Mouse (Mus musculus): ENCODE data around the gene Tenm3.

Tenm3 gene

GRCm38 (mm10) chr8:48843931-48844285 is at the start of gene Tenm3:
Gene Tenm3, minus strand, starts transcription at chr8:48843951.
- no peak for DNase-seq

GRCm38 (mm10) chr8:48890216-48890765 is 46.5 kb upstream of the Tenm3 start:
- DNase-seq: no peak

DNA sequence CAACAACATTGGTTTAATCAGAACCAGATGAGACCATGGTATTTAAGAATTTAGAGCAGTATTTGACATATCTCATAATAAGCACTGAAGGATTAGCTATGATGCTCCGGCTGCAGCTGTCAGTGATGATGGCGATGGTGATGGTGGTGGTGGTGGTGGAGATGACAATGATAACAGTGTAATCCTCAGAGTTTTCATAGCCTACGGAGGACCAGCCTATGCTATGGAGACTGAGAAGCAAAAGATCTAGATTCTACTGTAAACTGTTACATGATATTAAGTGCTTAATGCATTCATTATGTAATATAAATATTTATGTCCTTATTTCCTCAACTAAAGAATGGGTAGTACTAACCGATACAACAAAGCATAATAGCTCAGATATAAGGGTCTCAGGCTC is 40.5 kb upstream of the Tenm3 start:
- DNase-seq: no peak

DNA sequence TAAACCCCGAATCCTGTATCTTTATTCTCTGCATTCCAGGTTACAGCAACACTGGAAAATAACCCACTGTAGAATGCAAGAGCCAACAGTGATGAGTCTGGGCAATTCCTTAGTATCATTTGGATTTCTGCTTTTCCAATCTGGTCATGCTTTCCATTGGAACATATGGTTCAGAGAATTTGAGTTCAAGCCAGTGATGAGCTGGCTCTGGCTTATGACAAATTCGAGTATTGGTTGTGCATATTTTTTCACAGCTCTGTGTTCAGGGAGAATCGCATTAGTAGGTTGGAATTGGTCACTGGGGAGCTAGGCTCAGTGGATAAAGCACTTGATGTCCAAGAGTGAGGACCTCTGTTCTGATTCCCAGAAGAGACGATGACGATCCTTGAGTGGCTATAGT is 36.8 kb upstream of the Tenm3 start:
- DNase-seq: no peak

DNA sequence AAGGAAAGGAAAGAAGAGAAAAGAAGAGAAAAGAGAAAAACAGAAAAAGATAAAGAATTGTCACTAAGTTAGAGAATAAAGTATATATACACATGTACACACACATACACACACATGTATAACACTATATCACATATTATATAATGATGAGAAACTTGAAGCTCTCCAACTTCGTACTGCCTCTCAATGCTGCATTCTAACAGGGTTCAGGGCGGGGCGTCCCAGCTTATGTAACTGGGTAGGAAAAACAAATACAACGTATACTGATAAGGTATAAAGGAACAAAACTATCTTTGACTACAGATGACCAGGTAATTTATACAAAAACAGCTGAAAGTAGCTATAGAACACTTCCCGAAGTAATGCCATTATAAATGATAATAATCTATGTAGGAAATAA is 22.2 kb upstream of the Tenm3 start:
- no peak for DNase-seq

DNA sequence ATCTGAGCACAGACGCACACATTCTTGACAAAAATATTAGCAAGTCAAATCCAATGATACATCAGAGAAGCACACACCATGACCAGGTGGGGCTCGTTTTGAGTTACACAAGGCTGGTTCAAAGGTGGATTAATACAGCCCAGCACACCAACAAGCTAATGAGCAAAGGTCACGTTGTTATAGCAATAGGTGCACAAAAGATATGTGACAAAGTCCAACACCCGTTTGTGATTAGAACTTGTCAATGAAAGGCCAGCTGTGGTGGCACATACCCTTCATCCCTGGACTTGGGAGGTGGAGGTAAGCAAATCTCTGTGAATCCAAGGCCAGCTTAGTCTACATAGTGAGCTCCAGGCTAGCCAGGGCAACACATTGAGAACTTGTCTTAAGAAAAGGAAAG is 21.7 kb upstream of the Tenm3 start:
- DNase-seq: no peak

GRCm38 (mm10) chr8:48850223-48851010 is 6.7 kb upstream of the Tenm3 start:
- DNase-seq: no peak

- DNase-seq: no peak
Measured at GRCm38 (mm10) chr8:48849091-48849616, 5.4 kb upstream of the Tenm3 start.

DNA sequence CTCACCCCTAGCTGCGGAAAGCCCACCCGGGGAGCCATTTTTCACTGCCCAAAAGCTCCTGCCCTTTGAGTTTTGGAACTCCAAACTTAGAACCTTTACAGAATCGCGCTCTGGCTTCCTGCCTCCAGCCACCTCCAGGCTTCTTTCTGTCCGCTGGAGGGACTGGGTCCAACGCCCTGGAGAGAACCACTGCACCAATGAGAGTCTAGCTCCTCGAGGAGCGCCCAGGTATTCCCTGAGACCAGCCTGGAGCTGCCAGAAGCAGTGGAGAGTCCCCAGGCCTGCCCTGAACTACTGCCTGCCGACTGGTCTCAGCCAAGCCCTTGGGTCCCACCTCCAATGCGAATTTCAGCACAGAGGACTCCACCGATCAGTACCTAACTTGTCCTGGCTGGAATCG is 1.2 kb upstream of the Tenm3 start:
- DNase-seq: no peak

DNA sequence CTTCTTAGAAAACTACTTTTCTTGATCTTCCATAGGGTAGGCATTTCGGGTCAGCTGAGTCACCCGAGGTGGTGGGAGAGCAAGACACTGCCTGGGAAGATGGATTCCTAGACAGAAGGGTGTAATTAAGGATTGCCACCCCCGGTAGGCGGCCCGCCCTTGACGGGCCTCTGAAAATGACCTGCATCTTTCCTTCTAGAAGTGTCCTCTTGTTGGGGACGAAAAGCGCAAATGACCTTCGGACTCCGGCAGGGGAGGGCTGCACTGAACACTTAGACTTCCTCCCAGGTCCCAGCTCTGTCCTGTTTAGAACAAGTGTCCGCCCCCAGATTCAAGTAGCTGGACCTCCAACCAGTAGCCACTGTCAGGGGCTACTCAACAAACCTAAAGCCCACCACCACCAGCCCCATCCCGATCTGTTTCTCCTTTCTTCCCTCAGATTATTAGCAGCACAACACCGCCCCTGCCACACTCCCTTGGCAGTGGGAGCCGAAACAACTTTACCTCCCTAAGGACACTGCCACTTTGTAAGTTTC is 687 bp upstream of the Tenm3 start:
- DNase-seq: no peak

DNA sequence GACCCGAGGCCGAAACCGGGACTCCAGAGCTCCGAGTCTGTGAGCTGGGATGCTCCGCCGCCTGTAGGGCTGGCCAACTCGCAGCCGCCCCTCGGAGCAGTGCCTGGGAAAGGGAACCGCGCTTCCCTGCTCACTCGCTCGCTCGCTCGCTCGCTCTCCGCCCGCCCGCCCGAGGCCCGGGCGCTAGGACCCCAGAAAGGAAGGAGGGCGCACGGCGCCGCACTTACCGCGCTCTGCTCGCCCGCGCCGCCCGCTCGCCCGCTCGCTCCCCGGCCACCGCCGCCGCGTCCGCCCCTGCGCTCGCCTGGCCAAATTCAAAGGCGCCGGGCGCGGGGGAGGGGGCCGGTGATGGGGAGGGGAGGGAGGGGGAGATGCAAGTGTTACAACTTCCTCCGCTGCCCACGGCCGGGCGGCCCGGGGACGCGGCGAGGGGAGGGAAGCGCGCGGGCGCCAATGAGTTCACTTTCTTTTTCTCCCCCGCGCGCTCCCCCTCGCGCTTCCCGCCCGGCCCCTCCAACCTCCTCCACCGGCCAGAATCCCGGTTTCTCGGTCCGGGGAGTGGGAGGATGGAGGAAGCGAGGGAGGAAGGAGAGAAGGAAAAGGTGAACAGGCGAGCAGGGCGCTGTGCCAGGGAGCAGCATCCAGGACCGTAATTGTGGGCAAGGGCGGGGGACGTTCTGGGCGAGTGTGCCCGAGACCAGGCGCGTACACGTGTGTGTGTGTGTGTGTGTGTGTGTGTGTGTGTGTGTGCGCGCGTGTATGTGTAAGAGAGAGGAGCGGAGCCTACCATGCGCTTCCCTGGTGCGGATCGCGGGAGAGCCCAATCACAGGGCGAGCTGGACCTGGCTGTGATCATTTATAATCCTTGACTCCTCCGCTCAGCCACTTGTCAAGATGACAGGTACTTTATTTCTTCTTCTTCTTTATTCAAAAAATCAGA is 490 bp downstream of the Tenm3 start:
- DNase-seq: no peak

- no peak for DNase-seq
Measured at GRCm38 (mm10) chr8:48842516-48842990, 1.2 kb downstream of the Tenm3 start.

GRCm38 (mm10) chr8:48842035-48842434 is 1.7 kb downstream of the Tenm3 start:
- DNase-seq: no peak

GRCm38 (mm10) chr8:48835745-48836144 is 8.0 kb downstream of the Tenm3 start:
- DNase-seq: no peak

DNA sequence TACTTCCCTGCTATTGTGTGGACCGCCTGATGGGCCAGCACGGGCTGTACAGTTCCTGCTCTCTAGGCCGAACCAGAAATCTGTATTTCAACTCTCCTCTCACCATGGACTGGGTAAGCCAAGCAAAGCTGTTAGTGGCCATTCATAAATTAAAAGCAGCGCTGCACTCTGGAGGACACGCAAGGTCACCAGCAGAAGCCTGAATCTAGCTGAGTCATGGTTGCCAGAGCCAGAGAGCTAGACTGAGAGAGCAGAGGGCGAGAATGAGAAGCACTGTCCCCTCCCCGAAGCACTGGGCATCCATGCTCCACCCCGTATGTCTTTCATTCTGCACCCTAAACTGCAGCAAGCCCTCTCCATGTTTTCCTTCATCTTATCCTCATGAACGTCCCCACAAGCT is 16.3 kb downstream of the Tenm3 start:
- DNase-seq: no peak

DNA sequence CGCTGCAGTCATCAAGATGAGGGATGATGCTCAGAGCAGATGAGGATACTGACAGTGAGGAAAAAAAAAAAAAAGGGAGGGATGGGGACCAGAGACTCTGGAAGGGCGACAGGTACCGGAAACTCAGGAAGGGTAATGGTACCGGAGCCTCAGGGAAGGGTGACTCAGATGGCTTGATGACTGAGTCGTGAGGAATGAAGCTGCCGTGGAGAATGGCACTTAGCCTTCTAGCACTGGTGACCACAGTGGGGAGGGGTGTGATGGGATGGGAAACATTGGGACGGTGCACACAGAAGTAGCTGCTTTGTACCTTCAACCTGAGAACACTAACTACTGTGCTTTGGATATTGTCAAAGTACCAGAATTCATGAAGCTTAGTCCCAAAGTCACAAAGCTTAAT is 18.1 kb downstream of the Tenm3 start:
- no peak for DNase-seq

DNA sequence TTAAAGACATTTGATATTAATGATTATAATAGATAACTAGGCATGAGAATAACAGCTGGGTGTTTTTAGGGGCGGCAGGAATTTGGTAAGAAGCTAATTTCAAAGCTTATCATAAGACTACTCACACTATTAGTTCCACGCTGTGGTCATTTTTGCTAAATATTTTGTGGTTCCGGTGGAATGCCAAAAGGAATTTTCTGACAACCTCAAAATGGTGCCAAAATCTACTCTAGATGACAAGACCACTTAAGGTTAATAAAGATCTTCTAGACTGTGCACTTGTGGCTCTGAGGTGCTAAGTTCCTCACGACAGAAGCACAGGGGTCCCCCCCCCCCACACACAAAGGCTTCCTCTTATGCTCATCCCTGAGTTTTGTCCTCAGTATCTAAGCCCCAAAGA is 21.5 kb downstream of the Tenm3 start:
- DNase-seq: no peak

GRCm38 (mm10) chr8:48819962-48820361 is 23.8 kb downstream of the Tenm3 start:
- DNase-seq: no peak

DNA sequence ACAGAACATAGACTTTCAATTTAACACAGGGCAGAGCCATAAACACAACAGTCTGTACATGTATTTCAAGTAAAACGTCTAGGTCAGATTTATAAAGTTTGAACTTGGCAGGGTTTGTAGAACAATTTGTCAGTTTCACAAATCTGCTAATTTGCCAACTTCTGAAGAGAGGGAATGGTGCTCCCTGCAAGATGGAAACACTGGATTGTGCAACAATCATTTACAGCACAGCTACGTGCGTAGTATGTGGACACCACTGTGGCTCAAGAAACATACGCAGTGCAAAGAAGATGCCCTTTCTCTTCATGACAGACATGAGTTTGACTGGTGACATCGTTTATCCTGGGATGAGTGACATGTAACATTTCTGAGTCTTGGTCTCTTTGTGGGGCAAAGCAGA is 24.4 kb downstream of the Tenm3 start:
- no peak for DNase-seq

- DNase-seq: no peak
Measured at GRCm38 (mm10) chr8:48816941-48817340, 26.8 kb downstream of the Tenm3 start.

- no peak for DNase-seq
Measured at GRCm38 (mm10) chr8:48812196-48812741, 31.5 kb downstream of the Tenm3 start.

DNA sequence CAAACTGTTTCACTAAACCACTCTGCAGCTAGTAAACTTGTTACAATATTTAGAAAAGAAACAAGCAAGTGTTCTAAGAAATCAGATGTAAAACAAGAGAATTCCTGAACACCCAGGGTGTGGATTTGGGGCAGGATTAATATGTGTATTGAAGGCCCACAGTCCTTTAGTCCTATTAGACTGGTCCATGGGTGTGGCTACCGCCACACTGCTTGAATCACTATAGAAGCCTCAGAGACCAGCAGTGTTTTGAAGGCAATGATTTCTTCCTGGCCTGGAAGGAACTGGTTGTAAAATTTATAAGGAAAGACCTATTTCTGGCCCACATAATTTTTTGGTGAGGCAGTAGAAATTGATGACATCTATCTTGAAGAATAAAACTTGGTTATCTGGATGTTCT is 33.1 kb downstream of the Tenm3 start:
- no peak for DNase-seq

- DNase-seq: no peak
Measured at GRCm38 (mm10) chr8:48809104-48809503, 34.6 kb downstream of the Tenm3 start.

Data from thymus, postnatal 14 days (tissue).